Mouse (Mus musculus) telencephalon, adult 2 months (tissue): Measurements from ENCODE around the gene Pus7.

Experiments used
- DNase-seq: peaks from one replicate; pipeline ENCODE4 v3.0.0-alpha.2; 2011; ENCODE audit warnings: low read depth, low spot score

Pus7 gene

GRCm38 (mm10) chr5:23782931-23783877 is at the start of gene Pus7:
Gene Pus7 (minus strand): TSS chr5:23783711.
- peak; percentile 60 for DNase-seq

GRCm38 (mm10) chr5:23830897-23831752 is 47.6 kb upstream of the Pus7 start:
- no peak for DNase-seq

- no peak for DNase-seq
Measured at GRCm38 (mm10) chr5:23826321-23827004, 43.0 kb upstream of the Pus7 start.

GRCm38 (mm10) chr5:23824171-23824733 is 40.7 kb upstream of the Pus7 start:
- DNase-seq: no peak

GRCm38 (mm10) chr5:23822306-23822705 is 38.8 kb upstream of the Pus7 start:
- DNase-seq: no peak

- no peak for DNase-seq
Measured at GRCm38 (mm10) chr5:23816681-23817080, 33.2 kb upstream of the Pus7 start.

- DNase-seq: no peak
Measured at GRCm38 (mm10) chr5:23814841-23815240, 31.3 kb upstream of the Pus7 start.

GRCm38 (mm10) chr5:23792726-23793125 is 9.2 kb upstream of the Pus7 start:
- DNase-seq: no peak

GRCm38 (mm10) chr5:23789078-23789612 is 5.6 kb upstream of the Pus7 start:
- no peak for DNase-seq

- no peak for DNase-seq
Measured at GRCm38 (mm10) chr5:23788390-23788830, 4.9 kb upstream of the Pus7 start.

- DNase-seq: peak; percentile 86
Measured at GRCm38 (mm10) chr5:23787536-23788389, 4.3 kb upstream of the Pus7 start, which contains the start of gene Rint1. Gene Rint1 (plus strand): TSS chr5:23787711.

- no peak for DNase-seq
Measured at GRCm38 (mm10) chr5:23782051-23782810, 1.3 kb downstream of the Pus7 start.

- DNase-seq: no peak
Measured at GRCm38 (mm10) chr5:23781172-23781571, 2.3 kb downstream of the Pus7 start.

GRCm38 (mm10) chr5:23780516-23780915 is 3.0 kb downstream of the Pus7 start:
- DNase-seq: no peak

GRCm38 (mm10) chr5:23774186-23774585 is 9.3 kb downstream of the Pus7 start:
- no peak for DNase-seq

GRCm38 (mm10) chr5:23771105-23771504 is 12.4 kb downstream of the Pus7 start:
- DNase-seq: no peak

- DNase-seq: peak; percentile 75
Measured at GRCm38 (mm10) chr5:23764557-23764956, 19.0 kb downstream of the Pus7 start.

GRCm38 (mm10) chr5:23762531-23762930 is 21.0 kb downstream of the Pus7 start:
- DNase-seq: peak; percentile 34

- peak; percentile 46 for DNase-seq
Measured at GRCm38 (mm10) chr5:23758633-23759032, 24.9 kb downstream of the Pus7 start.
